Mouse (Mus musculus): ENCODE data around the gene Xylt1.

Xylt1 gene

DNA sequence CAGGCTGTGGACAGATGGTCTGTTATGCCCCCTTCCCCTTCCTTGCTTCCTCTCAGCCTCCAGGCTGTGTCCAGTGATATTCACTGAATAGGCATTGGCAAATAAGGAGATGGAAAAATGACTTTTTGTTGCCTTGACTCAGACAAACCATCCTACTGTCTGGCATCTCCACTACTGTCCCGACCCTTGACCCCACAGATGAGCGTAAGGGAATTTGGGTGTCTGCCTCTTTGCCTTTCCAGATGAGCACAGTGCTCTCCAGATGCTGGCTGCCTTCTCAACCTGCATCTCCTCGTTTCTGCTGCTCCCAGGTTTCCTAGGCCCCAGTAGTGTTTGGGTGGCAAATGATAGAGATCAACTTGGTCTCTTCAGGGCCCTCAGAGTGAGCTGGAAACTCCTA, 54.3 kb downstream of the Xylt1 start:
- DNase-seq (ENCODE audit: low spot score in 2 of 2) = no peak

DNA sequence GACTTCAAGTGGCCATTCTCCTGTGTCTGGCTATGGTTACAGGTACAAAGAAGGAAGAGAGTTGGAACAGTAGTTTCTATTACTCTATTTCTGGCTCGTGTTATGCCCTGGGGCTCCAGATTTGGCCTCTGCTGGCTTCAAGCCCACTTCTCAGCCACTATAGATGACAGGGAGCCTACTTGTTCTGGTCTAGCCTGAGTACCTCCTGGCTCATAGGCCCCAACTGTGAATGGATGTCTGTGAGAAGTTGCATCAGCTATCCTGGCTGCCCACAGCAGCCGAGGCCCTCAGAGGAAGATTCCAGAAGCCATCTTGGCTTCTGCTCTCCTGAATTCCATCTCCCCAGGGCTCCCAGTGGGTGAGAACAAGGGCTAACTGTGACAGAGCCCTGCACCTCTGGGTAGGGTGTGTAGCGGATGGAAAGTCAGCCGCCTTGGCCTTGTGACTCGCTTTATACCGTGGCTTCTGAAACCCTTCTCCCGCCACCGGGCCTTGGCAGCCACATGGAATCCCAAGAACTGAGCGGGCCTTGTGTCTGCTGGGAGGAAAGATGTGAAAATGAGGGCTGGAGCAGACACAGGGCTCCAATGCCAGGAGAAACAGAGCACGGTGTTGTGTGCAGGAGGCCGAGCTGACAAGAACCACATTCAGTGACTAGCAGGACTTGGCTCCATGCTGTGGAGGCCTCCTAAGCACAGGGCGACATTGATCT, 55.1 kb downstream of the Xylt1 start:
- no peak for DNase-seq (ENCODE audit: low spot score in 2 of 2)

DNA sequence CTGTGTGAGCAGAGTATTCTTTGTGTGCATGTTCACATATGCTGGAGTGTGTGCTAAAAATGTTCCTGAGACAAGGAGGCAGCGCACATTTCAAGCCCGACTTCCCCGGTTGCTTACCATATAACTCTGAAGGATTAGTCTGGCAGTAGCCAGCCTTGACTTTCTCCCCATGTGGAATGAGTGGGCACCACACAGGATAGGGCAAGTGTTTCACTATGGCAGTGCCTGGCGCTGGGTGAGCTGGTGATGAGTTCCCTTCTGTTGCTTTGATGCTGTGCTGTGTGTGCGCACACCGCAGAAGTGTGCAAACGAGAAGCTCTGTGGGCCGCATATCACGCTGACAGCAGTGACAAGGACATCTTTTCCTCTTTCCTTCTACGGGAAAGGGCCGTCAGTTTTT, 56.1 kb downstream of the Xylt1 start:
- no peak for DNase-seq (ENCODE audit: low spot score in 2 of 2)

DNA sequence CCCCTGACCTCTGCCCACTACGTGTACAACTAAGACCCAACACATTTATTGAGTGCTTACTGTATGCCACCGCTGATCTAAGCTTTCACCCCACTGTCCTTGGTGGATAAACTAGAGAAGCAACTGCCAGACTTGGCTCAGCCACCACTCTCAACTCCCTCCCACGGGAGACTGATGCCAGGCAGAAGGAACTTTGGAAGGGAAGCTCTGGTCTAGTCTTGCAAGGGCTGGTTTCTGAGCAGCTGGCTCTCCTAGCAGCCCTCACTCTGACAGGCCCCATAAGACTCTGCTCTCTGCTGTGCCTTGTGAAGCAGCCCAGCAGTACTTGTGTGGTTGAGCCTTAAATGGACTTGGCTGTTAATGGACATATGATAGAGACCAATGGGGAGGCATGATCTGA, 60.2 kb downstream of the Xylt1 start:
- no peak for DNase-seq (ENCODE audit: low spot score in 2 of 2)

DNA sequence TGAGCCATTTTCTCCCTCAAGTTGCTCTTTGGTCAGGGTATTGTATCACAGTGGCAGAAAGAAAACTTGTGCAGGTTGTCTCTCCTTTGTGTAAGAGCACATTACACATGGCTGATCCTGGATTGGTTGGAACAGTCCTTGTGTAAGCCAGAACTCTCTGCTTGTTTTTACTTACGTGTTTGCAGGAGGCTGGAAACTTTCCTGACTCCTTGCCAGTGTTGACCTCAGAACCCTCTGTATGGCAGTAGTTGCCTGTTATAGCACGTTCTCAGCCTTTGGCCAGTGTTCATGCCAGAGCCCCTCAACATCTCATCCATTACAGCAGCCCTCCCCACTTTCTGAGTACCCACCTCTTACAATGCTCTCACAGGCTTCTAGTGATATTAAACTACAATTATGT, 61.9 kb downstream of the Xylt1 start:
- no peak for DNase-seq (ENCODE audit: low spot score in 2 of 2)

DNA sequence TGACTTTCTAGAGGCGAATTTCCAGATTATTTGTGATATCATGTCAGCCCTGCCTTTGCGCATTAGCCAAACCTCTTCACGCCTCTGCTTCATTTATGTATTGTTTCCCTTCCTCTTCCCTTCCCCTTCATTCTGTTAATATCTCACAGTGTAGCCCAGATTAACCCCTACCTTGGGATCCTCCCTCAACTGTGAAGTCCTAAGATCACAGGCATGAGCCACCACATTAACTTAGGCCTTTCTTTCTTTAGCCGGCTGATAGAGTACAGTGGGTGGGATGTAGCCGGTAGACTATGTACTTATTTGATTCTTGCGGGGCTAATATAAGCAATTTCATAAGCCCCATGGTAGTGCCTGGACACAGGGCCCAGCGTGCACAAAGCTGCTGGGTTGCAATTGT, 62.4 kb downstream of the Xylt1 start:
- DNase-seq (ENCODE audit: low spot score in 2 of 2) = no peak

DNA sequence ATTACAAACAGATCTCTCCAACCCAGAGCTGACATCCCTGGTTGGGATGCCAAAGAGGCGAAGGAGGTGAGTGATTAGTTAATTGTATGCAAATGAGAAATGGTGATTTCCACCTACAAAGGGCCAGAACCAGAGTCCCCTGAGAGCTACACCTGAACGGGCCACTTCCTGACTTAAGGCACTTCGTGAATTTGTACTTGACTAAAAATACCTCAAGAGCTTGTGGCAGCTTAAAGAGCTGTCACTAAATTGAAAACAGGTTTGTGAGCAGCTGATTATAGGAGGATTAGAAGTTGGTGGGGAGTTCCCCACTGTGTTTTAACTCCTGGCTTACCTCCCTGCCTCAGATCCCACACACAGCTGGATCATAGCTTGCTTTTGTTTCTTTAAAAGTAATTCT, 64.7 kb downstream of the Xylt1 start:
- no peak for DNase-seq (ENCODE audit: low spot score in 2 of 2)

DNA sequence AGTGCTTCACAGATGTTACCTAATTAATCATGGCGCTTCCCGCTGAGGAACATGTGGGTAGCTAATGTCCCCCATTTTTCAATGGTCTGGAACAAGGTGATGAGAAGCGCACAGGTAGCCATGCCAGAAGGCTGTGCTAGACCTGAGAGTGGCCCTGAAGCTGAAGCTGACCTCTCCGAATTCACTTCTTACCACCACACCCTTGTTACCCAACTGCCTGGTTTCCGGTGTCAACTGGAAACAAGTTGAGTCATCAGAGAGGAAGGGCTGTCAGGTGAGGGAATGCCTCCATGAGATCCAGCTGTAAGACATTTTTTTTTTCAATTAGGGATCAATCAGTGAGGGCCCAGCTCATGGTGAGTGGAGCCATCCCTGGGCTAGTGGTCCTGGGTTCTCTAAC, 68.8 kb downstream of the Xylt1 start:
- DNase-seq (ENCODE audit: low spot score in 2 of 2) = no peak

DNA sequence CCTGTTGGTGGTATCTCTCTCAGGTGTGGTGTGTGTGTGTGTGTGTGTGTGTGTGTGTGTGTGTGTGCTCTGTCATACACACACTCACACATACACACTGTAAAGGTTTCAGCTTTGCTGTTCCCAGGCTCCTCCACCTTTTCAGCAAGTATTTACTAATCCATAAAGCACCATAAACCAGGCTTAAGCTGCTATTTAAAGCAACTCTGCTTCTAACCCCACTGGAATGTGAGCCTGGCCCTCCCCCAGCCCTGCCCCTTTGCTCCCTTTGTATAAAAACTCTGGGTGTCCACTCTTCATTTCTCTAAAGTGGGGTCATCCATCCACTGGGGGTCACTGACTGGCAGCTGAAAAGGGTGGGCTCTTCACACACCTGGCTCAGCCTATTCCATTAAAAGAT, 70.4 kb downstream of the Xylt1 start:
- no peak for DNase-seq (ENCODE audit: low spot score in 2 of 2)

DNA sequence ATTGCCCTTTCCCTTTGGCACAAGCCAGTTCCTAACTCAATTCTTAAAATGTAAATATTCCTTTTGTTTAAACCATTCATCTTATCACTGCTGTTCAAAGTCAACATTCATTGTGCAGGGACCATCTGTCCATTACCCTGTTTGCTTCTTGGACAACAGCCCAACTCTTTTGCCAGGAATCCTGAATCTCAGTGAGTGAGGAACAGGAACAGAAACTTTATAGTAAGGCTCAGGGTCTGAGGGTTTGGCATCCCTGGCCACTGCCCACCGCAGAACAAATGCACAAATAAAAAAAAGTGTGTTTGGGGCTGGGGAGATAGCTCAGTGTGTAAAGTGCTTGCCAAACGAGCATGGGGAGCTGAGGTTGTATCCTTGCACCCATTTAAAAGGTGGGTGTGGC, 71.5 kb downstream of the Xylt1 start:
- no peak for DNase-seq (ENCODE audit: low spot score in 2 of 2)

DNA sequence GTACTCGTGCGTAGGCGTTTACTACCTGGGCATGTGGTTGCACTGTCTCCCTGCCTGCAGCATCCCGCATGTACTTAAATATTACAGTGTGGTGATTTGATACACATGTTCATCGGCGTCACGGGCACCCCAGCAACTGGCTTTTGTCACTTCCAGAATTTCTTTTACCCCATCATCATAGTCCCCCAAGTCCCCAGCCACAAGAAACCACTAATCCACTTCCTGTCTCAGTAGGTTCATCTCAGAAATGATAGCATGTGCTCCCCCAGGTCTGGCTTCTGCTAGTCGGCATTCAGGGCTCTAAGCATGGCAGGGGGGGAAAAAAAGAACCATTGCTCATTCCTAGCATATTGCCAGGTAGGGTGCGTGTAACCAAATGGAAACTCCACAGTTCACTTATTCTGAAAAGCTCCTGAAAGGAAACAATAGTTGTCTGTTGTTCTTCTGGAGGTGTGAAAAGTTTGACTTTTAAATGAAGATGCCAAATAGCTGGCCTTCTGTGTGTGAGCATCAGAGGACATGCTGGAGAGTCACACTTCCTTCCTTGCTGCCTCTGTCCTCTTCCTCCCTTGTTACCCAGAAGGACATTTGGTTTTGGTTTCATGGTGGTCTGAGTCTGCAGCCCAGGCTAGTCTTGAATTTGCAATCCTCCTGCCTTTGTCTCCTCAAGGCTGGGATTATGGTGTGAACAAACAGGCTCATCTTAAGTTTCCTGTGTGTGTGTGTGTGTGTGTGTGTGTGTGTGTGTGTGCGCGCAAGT, 74.2 kb downstream of the Xylt1 start:
- no peak for DNase-seq (ENCODE audit: low spot score in 2 of 2)

DNA sequence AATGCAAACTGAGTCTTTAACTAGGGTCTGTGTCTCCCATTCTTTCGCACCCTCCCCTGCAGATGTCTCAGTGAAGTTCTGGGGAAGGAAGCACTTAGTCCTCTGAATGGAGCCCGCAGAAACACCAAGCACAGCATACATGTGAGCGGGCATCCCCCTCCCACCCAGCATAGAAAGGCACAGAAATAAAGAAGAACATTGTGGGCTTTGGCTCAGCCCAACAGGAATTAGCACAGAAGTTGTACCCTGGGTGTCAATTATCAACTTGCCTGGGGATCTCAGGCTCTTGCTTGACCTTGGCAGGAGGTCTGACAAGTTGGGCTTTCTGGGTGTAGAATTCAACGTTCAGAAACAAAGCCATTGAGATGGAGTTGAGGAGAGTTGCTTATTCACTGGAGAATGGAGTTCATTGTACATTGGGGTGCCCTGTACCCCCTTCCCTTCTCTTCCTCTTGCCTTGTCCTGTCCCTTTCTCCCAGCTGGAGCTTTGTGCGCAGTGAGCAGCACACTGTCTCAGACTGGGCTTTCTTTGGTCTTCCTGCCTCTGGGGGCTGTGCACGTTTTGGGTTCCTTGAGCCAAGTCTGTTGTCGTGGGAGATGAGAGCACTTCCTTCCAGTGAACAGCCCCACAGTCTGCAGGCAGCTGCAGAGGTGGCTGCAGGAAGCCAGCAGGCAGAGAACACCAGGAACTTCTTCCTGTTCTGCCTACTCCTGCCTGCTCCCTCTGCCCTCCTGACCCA, 81.6 kb downstream of the Xylt1 start:
- no peak for DNase-seq (ENCODE audit: low spot score in 2 of 2)

DNA sequence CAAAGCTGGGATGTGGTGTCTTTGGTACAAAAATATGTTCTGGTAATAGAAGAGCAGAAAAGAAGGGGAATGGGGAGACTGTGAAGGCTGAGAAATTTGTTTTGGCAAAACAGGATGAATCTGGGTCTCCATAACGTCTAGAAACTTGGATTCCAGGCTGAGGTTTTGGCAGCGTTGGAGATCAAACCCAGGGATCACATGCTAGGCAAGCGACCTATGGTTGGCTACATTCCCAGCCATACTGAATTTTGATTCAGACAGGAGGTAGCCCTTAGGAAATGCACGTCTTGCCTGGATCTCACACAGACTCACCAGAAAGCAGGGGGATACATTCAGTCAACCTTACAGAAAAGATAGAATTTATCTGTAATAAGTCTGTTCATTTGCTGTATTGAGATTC, 84.2 kb downstream of the Xylt1 start:
- no peak for DNase-seq (ENCODE audit: low spot score in 2 of 2)

DNA sequence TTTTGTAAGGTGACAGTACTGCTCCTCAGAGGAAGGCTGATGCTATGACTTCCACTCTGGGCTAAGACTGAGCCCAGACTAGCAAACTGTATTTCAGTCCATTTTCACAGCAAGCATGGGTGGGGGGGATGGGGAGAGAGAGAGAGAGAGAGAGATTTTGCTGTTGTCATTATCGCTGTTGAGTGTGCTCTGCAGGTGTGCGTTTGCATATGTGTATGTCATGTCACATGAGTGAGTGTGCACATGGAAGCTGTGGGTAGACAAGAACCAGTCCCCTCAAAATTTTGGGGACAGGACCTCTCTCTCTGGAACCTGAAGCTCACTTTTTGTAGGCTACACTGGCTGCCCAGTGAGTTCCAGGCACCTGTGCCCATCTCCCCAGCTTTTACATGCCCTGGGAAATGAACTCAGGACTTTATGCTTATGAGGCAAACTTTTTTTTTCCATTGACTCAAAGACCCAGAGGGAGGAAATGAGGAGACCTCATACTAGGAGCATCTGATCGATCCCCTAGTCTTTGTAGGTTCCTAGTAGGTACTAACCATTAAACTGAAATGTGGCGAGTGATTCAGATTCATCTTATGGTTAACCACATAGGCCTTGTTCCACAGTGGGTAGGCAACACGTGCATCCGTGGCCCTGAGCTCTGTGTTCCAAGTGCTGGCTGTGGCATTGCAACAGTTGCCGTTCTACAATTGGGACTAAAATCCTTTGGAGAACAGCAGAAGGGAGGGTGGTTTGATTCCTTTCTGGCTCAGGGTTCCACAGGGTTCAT, 85.4 kb downstream of the Xylt1 start:
- no peak for DNase-seq (ENCODE audit: low spot score in 2 of 2)

DNA sequence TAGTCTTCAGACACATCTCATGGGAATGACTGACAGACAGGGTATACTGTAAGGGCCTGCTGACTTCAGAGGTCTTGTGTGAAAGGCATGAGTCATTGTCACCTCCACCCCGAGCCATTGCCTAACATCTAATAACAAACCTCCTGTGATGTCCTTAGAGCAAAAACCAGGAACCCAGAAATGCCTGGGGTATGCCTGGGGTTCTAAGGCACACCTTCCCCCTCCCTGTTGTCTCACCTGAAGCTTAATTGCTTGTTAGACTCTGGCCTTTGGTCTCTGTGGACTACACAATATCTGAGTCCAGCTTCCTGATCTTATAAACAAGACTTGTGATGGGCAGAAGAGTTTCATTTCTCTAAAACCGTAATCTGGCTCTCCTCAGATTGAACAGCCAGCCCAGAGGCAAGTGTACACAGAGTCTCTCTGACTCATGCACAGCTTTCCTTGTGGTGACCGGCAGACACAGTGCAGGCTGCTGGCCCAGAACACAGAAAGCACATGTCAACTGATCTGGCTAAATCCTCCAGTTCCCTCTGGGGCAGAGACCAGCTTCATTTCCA, 89.5 kb downstream of the Xylt1 start:
- no peak for DNase-seq (ENCODE audit: low spot score in 2 of 2)

DNA sequence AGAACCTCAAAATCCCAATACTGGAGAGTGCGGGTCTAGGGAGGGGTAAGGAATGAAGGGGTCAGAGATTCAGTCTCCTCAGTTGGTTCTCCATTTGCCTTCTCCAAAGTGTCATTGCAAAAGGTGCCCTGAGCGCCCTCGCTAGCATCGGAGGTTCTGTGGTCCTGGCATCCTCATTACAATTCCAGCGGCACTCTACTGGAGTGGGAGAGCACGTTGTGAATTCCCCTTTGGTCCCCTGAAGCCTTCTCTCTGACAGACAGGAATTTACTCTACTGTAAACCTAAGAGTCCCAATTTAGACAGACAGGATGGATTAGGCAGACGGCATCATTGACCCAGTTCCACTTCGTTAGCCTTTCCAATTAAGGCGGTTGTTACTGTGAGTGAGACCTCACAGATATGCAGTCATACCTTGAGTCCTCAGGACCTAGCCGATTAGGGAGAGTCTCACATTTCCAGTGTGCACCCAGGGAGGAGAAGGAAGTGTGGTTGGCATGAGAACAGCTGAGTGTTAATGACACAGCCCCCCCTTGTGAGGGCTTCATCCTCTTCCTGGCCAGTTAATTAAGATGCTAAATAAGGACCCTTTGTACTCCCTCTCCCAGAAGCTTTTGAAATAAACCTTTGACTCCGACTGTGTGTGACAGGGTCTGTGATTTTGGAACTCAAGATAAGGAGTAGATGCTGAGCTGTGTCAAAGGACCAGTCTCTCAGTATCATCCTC, 91.4 kb downstream of the Xylt1 start:
- DNase-seq (ENCODE audit: low spot score in 2 of 2) = no peak

DNA sequence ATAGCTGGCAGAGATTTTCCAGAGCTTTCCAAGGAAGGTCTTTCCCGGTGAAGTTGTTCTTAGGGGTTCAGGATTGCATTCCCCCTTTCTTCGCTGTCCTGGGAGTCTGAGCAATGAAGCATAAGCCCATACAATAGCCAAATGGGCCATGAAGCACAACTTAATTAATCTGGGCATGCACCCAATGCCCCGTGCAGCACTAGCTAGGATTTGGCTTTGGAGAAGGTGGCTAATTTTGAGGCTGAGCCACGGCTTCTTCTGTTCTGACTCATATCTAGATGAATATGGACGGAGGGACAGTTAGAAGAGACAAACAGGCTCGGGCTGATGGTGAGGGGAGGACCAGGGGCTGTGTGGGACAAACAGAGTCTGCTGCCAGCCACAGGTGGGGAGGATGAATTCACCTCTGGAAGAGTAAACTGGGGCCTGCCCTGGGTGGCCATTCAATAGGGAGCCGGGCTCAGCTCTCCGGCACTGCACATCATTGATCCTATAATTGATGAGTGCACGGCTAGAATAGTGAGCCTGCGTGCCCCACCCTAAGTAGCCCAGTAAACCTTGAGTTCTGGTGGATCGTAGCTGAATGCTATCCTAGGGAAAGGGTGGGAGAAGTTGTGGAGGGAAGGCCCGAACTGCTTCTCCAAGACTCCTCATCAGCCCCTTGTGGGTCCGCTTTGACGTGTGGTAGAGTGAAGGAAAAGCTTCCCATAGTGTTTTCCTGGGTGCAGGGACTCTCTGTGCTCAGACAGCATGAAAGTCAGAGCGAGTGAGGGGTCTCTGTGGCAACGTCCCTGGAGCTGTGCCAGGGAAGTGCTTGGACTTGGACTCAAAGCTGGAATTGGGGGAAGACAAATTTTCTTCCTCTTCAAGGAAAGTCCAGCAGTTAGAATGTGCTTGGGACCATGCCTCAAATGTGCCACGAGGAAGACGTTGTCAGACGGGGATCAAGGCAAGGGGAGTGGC, 92.3 kb downstream of the Xylt1 start:
- no peak for DNase-seq (ENCODE audit: low spot score in 2 of 2)

DNA sequence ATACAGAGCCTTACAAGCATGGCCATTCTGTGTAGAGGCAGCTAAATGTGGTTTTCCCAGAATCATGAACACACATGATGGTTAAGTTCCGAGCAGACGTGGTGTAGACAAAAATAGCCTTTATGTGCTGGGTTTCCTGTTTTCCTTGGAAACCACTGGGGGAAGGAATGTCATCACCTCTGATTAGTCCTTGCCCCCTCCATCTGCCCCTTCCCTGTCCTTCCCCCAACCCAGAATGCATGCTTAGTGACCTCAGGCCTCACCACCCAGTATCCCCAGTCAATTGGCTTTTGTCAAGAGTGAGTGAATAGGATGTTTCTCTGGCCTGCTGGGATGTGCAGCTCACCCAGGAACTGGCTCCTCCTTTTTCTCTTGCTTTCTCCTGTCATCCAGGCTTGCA, 93.5 kb downstream of the Xylt1 start:
- no peak for DNase-seq (ENCODE audit: low spot score in 2 of 2)

DNA sequence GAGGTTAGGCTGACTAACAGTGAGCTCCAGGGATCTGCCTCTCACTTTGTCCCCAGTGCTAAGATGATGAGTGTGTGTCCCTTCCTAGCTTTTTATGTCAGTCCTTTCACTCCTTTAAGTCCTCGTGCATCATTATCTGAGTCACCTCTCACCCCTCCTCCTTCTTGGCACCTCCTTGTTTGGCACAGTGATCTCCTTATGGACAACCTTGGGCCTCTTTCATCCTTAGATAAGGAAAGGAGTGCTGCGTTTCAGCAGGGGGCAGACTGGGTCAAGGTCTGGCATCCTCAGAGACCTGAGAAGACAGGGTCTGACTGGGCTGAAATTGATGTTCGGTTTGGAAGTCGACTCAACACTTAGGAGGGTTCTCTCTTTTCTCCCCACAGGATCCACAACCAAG, 94.3 kb downstream of the Xylt1 start:
- no peak for DNase-seq (ENCODE audit: low spot score in 2 of 2)

DNA sequence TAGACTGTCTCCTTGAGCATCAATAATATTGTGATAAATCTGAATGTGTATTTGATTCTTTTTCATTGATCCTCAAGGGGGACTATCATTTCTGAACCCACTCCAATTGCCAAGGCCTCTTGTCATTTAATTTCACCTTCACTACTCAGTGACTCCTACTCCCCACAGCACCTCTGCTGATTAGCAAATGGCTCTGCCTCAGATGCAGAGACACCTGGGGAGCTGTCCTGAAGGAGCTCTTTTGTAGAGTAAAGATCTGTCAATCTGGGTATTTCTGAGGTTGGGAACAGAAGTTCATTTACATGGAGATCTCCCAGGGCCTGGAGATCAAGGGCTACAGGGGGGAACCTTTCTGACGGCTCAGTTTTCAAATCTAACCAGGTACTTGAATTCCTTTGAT, 98.2 kb downstream of the Xylt1 start:
- DNase-seq (ENCODE audit: low spot score in 2 of 2) = no peak
